Mouse (Mus musculus): ENCODE measurements around the gene Mrtfa.

The Mrtfa gene

GRCm38 (mm10) chr15:81103500-81103899, 87.1 kb downstream of the Mrtfa start:
- in situ Hi-C loops (cut with MboI, MseI): no loop called here

DNA sequence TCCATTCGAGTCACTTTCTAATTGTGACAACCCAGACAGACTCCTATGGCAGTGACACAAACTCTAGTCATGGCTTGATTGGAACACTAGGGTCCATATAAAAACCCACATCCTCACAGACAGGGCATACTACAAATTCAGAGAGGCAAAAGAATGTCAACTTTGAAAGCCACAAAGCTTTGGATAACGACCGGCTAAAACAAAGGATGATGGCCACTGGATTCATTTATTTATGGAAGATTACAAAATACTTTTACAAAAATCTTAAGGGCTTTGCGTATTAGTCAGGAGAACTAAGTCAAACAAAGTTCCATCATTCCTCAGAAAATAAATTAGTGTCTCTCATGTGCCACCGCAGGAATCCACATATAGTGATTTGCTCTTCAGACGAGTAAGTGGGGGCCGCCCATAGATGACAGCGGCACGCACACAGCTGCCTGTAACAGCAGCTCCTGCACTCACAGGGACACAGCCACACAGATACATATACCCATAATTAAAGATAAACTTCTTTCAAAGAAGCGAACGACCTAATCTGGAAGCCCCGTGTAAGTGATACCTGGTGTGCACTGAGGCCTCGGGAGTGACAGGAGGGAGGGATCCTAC, 88.2 kb downstream of the Mrtfa start:
- in situ Hi-C loops (cut with MboI, MseI): no loop called here

- in situ Hi-C loops (cut with MboI, MseI): no loop called here
These were observed 89.2 kb downstream of the Mrtfa start for GRCm38 (mm10) chr15:81101316-81101715.

- in situ Hi-C loops (cut with MboI, MseI): loop anchor here (25.0 kb wide), 1 partner anchor 1238 kb away; the partner anchor contains the start of genes Naga, Pheta2 and Smdt1
These were observed 91.3 kb downstream of the Mrtfa start for GRCm38 (mm10) chr15:81099269-81099668.

- in situ Hi-C loops (cut with MboI, MseI): loop anchor here (25.0 kb wide), 1 partner anchor 1239 kb away; the partner anchor contains the start of genes Naga, Pheta2 and Smdt1
These were observed 91.9 kb downstream of the Mrtfa start for GRCm38 (mm10) chr15:81098689-81099088.

DNA sequence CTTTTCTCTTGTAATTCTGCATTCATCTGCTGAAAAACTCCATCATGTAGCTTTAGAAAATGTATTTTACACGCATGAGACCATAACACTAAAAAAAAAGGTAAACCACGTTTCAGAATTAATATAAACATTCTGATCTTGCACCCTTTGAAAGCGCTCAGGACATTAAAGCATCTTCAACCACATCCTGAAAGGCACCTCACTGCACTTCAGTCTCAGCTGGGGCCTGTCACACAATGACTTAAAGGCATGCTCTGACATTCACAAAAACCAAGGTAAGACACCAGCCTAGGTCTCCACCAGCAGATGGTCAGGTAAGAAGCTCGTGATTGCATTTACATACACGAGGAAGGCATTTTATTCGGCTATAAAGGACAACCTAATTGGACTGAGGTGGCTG, 92.7 kb downstream of the Mrtfa start:
- in situ Hi-C loops (cut with MboI, MseI): loop anchor here (25.0 kb wide), 1 partner anchor 1239 kb away; the partner anchor contains the start of genes Naga, Pheta2 and Smdt1

DNA sequence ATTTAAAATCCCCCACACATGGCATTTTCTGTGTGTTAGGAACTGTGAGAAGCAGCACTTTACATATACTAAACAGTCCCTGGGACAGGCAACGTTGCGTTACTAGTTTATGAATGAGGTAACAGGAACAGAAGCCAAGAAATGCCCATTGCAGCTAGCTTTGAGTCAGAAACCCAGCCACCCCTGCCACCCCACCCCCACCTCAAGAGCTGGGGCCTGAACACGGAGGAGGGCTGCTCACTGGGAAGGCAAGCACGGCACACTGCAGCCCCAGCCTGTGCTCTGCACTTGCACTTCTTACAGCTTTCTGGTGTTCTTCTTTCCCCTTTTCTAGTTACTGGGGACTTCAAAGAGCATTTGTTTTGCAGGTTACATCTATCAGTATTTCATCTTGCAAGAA, 93.1 kb downstream of the Mrtfa start:
- in situ Hi-C loops (cut with MboI, MseI): loop anchor here (25.0 kb wide), 1 partner anchor 1240 kb away; the partner anchor contains the start of genes Naga, Pheta2 and Smdt1

GRCm38 (mm10) chr15:81096329-81097055, 94.1 kb downstream of the Mrtfa start:
- in situ Hi-C loops (cut with MboI, MseI): loop anchor here (25.0 kb wide), 1 partner anchor 1241 kb away; the partner anchor contains the start of genes Naga, Pheta2 and Smdt1

DNA sequence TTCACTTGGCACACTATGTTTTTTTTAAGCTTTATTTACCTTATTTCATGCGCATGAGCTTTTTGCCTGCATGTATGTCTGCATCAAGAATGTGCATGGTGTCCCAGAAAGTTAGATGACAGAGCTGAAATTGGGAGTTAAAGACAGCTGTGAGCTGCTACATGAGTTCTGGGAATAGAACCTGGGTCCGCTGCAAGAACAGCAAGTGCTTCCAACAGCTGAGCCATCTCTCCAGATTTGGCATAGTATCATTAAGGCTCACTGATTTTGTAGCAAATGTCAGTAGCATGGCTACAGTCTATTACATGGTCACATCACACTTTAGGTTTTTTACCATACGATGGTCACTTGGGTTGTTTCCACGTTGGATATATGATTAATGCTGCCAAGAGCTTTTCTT, 97.5 kb downstream of the Mrtfa start:
- in situ Hi-C loops (cut with MboI, MseI): loop anchor here (25.0 kb wide), 1 partner anchor 1244 kb away; the partner anchor contains the start of genes Naga, Pheta2 and Smdt1

DNA sequence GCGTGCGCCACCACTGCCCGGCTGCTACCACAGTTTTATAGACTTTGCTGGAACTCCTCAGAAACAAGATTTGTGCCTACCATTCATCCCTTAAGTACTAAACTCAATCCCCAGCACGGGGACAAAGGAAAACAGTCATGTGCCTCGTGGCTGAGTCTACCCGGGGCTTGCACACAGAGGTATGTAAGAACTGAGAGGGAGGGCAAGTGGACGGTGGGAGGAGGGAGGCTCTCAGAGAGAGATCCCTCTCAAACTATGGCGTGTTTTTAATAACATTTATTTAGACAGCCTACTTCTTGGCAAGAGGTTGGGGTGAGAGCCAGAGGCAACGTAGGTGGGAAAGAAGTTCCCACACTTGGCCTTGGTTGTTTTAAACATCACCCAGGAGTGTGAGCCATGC, 98.8 kb downstream of the Mrtfa start:
- in situ Hi-C loops (cut with MboI, MseI): loop anchor here (25.0 kb wide), 1 partner anchor 1246 kb away; the partner anchor contains the start of genes Naga, Pheta2 and Smdt1

- in situ Hi-C loops (cut with MboI, MseI): loop anchor here (25.0 kb wide), 1 partner anchor 1250 kb away; the partner anchor contains the start of genes Naga, Pheta2 and Smdt1
These were observed 103.0 kb downstream of the Mrtfa start for GRCm38 (mm10) chr15:81087529-81087928.

DNA sequence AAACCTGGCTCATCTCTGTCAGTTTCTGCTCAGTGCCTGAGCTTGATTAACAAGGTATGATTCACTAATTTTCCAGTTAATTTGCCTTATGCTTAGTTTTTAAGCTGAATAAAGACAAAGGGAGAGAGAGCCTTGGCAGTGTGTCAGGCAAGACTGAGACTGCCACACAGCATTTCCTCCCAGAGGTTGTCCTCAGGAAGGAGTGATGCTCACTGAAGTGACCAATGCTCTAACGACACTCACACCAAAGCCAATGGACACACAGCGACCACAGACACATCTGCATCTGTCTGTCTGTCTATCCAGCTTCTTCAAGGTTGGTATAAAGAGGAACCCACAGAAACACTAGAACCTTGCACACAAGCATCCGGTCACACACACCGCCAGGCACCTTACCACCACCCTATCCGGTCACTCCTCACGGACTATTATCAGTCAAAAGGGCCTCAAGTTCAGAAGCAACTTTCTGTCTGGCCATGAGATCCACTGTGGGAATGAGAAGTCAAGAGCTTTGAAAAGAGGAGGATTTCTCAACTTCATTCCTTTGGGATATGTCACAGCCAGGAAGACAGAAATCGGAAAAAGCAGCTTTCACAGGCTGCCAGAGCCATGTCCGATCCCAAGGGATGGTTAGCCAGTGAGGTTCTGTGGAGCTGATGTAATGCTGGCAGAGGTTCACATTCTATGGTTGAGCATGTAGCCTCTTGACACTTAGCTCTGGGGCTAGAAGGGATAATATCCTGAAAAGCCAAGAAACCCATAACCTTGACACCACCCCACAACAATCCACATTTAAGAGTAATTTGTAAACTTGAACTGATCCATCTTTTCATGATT, 103.7 kb downstream of the Mrtfa start:
- in situ Hi-C loops (cut with MboI, MseI): loop anchor here (25.0 kb wide), 1 partner anchor 1250 kb away; the partner anchor contains the start of genes Naga, Pheta2 and Smdt1

- in situ Hi-C loops (cut with MboI, MseI): loop anchor here (25.0 kb wide), 1 partner anchor 1253 kb away; the partner anchor contains the start of genes Naga, Pheta2 and Smdt1
These were observed 106.7 kb downstream of the Mrtfa start for GRCm38 (mm10) chr15:81083826-81084225.

GRCm38 (mm10) chr15:81083281-81083680, 107.3 kb downstream of the Mrtfa start:
- in situ Hi-C loops (cut with MboI, MseI): loop anchor here (25.0 kb wide), 1 partner anchor 1254 kb away; the partner anchor contains the start of genes Naga, Pheta2 and Smdt1

- in situ Hi-C loops (cut with MboI, MseI): loop anchor here (25.0 kb wide), 1 partner anchor 1256 kb away; the partner anchor contains the start of genes Naga, Pheta2 and Smdt1
These were observed 109.3 kb downstream of the Mrtfa start for GRCm38 (mm10) chr15:81081216-81081615.

DNA sequence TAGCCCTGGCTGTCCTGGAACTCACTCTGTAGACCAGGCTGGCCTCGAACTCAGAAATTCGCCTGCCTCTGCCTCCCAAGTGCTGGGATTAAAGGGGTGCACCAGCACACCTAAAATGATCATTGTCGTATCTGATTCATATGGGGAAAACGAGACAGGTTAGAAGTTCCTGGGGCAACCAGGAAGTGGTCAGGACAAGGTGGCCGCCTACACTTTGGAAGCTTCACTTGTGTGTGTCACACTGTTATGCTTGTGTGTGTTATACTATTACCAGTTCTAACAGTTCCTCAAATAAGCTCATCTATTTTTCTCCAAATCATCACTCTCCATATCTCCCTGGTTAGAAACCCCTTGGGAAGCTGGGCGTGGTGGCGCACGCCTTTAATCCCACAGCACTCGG, 110.2 kb downstream of the Mrtfa start:
- in situ Hi-C loops (cut with MboI, MseI): loop anchor here (25.0 kb wide), 1 partner anchor 1257 kb away; the partner anchor contains the start of genes Naga, Pheta2 and Smdt1

GRCm38 (mm10) chr15:81079255-81079654, 111.3 kb downstream of the Mrtfa start:
- in situ Hi-C loops (cut with MboI, MseI): loop anchor here (5.0 to 25.0 kb wide), 2 partner anchors 118 to 1258 kb away; partner anchors contain the start of genes Naga, Pheta2 and Smdt1

DNA sequence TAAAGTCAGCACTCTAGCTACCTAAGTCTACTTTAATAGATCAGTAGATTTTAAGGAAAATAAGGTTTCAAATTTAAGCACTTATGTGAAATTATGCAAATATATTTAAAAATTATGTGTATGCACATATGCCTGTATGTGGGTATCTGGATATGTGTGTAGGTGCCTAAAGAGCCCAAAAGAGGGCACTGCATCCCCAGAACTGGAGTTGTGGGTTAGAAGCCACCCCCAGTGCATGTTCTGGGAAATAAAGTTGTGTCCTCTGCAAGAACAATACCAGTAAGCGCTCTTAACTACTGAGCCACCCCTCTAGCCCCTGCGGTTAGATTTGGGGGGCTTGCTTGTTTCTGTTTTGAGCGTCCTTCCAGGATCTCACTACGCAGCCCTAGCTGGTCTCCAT, 113.0 kb downstream of the Mrtfa start:
- in situ Hi-C loops (cut with MboI, MseI): loop anchor here (5.0 to 25.0 kb wide), 2 partner anchors 120 to 1260 kb away; partner anchors contain the start of genes Naga, Pheta2 and Smdt1

- in situ Hi-C loops (cut with MboI, MseI): no loop called here
These were observed 116.0 kb downstream of the Mrtfa start for GRCm38 (mm10) chr15:81074543-81074942.

GRCm38 (mm10) chr15:81073751-81074150, 116.8 kb downstream of the Mrtfa start:
- in situ Hi-C loops (cut with MboI, MseI): no loop called here

- in situ Hi-C loops (cut with MboI, MseI): no loop called here
These were observed 117.8 kb downstream of the Mrtfa start for GRCm38 (mm10) chr15:81072748-81073147.
